Mouse (Mus musculus): ENCODE measurements around the gene Tspo2. TPM values are rescaled to one million over a fixed set of nuclear protein-coding genes. Genes with fewer than 3 reads are reported as not detected.

Tspo2 gene
- polyA plus RNA-seq, 1 experiment from 2014 or later = 1.9 TPM

GRCm38 (mm10) chr17:48430394-48430793, 20.9 kb downstream of the Tspo2 start:
- Histone ChIP-seq H3K9ac (ENCODE audit: low read depth, low read length) (no peak overlapping the region), H3K4me3 (ENCODE audit: low read length) (no peak overlapping the region), H3K36me3 (ENCODE audit: control insufficient read depth, insufficient read depth, low read length) (no peaks in the 10 kb centered on the region), H3K9me3 (ENCODE audit: control insufficient read depth, low read length) (no peaks in the 10 kb centered on the region), H3K27me3 (ENCODE audit: control insufficient read depth, insufficient read depth, low read length) (no peaks in the 10 kb centered on the region), H3K4me2 (replicated peaks; ENCODE audit: low read depth, low read length) (no peak overlapping the region), H3K27ac (ENCODE audit: low read depth, low read length) (peak overlapping the region; percentile 62; the same call in 1 of the 2 replicates), H3K4me1 (ENCODE audit: control insufficient read depth, insufficient read depth, low read length) (peaks cover 37% of the 10 kb centered on the region)
- ATAC-seq (ENCODE audit: low FRiP score, low TSS enrichment) = no peak
- WGBS = 19% methylated on average over 5 of the region's 5 CpGs

DNA sequence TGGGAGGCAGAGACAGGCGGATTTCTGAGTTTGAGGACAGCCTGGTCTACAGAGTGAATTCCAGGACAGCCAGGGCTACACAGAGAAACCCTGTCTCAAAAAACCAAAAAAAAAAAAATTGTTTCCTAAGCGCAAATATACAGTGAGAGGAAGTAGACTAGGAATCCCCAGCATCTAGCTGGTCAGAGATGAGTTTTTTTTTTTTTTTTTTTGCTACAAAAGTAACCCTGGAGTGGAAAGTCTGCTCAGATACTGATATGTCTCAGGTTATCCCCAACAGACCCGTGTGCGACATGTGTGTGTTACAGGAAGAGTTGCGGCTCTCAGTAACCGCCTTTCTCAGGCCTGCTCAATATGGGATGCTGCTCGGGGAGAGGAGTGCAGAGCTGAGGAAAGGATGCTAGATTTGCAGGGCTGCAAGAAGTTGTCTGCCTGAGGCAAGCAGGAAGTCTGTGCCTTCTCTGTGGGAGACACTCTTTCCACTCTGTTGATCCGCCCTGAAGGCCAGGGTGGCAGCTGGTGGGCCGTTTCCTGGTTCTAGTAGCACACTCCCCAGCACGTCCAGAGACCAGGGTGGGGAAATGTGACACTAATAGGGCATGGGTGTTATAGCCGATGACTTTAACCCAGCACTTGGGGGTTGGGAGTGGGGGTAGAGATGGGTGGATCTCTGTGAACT, 23.3 kb downstream of the Tspo2 start:
- peak; percentile 50; the same call in 1 of the 2 replicates for ATAC-seq (ENCODE audit: low FRiP score, low TSS enrichment)
- Histone ChIP-seq H3K36me3 (ENCODE audit: control insufficient read depth, insufficient read depth, low read length) (no peaks in the 10 kb centered on the region), H3K9me3 (ENCODE audit: control insufficient read depth, low read length) (no peaks in the 10 kb centered on the region), H3K4me2 (replicated peaks; ENCODE audit: low read depth, low read length) (no peak overlapping the region), H3K4me1 (ENCODE audit: control insufficient read depth, insufficient read depth, low read length) (peaks cover 37% of the 10 kb centered on the region), H3K4me3 (ENCODE audit: low read length) (no peak overlapping the region), H3K9ac (ENCODE audit: low read depth, low read length) (no peak overlapping the region), H3K27ac (ENCODE audit: low read depth, low read length) (peak overlapping the region; percentile 6), H3K27me3 (ENCODE audit: control insufficient read depth, insufficient read depth, low read length) (no peaks in the 10 kb centered on the region)
- WGBS = 39% methylated on average over 11 of the region's 11 CpGs

- peak; percentile 24; the same call in 1 of the 2 replicates for ATAC-seq (ENCODE audit: low FRiP score, low TSS enrichment)
- Histone ChIP-seq H3K36me3 (ENCODE audit: control insufficient read depth, insufficient read depth, low read length) (no peaks in the 10 kb centered on the region), H3K9ac (ENCODE audit: low read depth, low read length) (no peak overlapping the region), H3K4me2 (replicated peaks; ENCODE audit: low read depth, low read length) (no peak overlapping the region), H3K27ac (ENCODE audit: low read depth, low read length) (peak overlapping the region; percentile 53; the same call in 1 of the 2 replicates), H3K4me3 (ENCODE audit: low read length) (no peak overlapping the region), H3K9me3 (ENCODE audit: control insufficient read depth, low read length) (no peaks in the 10 kb centered on the region), H3K27me3 (ENCODE audit: control insufficient read depth, insufficient read depth, low read length) (no peaks in the 10 kb centered on the region), H3K4me1 (ENCODE audit: control insufficient read depth, insufficient read depth, low read length) (peaks cover 37% of the 10 kb centered on the region)
- WGBS = 46% methylated on average over 13 of the region's 13 CpGs
Observed at GRCm38 (mm10) chr17:48426991-48427750, 24.2 kb downstream of the Tspo2 start.

DNA sequence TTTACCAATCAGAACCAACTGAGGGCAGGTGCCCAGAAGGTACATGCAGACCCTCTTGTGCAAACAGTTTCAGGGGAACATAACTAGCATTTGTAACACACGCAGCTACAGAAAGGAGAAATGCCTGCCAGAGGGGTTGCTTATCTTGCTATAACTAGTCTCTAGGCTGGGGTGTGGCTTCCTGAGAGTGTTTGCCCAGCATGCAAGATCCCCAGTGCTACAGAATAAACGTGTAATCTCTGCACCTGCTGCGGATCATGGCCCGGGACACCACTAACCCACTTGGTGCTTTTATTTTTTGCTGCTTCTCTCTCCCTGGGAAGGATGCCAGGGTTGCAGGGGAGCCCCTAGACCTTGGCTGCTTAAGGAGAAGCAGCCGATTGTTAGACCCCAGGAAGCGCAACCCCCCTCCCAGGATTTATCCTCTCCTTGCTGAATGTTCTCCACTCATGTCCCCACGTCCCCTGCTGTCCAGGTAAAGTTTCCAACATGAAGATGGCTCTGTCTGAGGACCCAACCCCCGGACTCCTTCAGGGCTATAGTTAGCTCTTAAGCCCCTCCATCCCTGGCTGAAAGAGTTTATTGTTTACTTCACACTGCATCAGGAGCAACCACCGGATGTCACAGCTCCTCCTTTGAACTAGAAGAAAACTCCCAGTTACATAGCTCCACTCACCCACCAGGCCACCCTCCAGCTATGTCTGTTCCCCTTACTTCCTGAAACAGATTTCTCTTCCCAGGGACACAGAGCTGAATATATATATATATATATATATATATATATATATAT, 25.3 kb downstream of the Tspo2 start:
- no peaks in the 10 kb centered on the region for H3K27me3 ChIP-seq (ENCODE audit: control insufficient read depth, insufficient read depth, low read length)
- H3K4me3 ChIP-seq (ENCODE audit: low read length) = no peak overlapping the region
- 42% methylated on average over 9 of the region's 9 CpGs for WGBS
- no peak overlapping the region for H3K4me2 ChIP-seq (replicated peaks; ENCODE audit: low read depth, low read length)
- H3K9me3 ChIP-seq (ENCODE audit: control insufficient read depth, low read length) = no peaks in the 10 kb centered on the region
- H3K36me3 ChIP-seq (ENCODE audit: control insufficient read depth, insufficient read depth, low read length) = no peaks in the 10 kb centered on the region
- ATAC-seq (ENCODE audit: low FRiP score, low TSS enrichment) = no peak
- H3K4me1 ChIP-seq (ENCODE audit: control insufficient read depth, insufficient read depth, low read length) = peaks cover 31% of the 10 kb centered on the region
- H3K9ac ChIP-seq (ENCODE audit: low read depth, low read length) = no peak overlapping the region
- H3K27ac ChIP-seq (ENCODE audit: low read depth, low read length) = no peak overlapping the region

DNA sequence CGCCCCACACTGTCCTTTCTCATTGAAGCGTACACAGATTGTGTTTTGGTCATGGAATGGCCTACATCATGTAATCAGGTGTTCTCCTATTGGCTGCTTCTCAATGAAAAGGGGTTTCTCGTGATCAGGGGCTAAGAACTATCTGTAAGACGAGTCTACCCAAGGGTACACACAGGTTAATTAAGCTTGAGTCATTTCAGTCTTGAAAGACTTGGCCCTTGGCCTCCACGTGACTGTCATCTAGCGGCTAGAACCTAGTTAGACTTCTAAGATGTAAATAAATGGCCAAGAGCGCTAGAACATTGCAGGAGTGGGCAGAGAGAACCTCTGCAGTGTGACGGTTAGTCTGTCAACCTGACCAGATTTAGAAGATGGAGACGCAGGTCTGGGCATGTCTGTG, 27.1 kb downstream of the Tspo2 start:
- peaks cover 23% of the 10 kb centered on the region for H3K4me1 ChIP-seq (ENCODE audit: control insufficient read depth, insufficient read depth, low read length)
- H3K9me3 ChIP-seq (ENCODE audit: control insufficient read depth, low read length) = no peaks in the 10 kb centered on the region
- H3K27me3 ChIP-seq (ENCODE audit: control insufficient read depth, insufficient read depth, low read length) = no peaks in the 10 kb centered on the region
- H3K4me2 ChIP-seq (replicated peaks; ENCODE audit: low read depth, low read length) = no peak overlapping the region
- no peak overlapping the region for H3K9ac ChIP-seq (ENCODE audit: low read depth, low read length)
- H3K4me3 ChIP-seq (ENCODE audit: low read length) = no peak overlapping the region
- no peak for ATAC-seq (ENCODE audit: low FRiP score, low TSS enrichment)
- H3K27ac ChIP-seq (ENCODE audit: low read depth, low read length) = no peak overlapping the region
- 79% methylated on average over 9 of the region's 9 CpGs for WGBS
- no peaks in the 10 kb centered on the region for H3K36me3 ChIP-seq (ENCODE audit: control insufficient read depth, insufficient read depth, low read length)

DNA sequence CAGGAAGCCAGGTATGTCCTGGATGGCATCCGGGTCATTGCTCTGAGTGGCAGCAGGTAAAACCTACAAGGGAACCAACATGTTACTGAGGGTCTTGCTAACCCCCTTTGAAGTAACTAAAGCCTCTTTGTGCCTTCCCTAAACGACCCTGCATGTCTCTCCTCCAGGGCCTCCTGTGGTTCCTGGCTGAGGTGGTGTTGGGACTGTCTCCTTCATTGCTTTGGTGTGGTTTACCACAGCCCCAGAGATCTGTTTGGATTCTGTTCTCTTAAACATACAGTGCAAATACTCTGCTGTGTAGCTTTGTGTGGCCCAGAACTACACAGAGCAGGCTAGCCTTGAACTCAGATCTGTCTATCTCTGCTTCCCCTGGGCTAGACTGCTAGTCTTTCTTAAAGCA, 31.8 kb downstream of the Tspo2 start:
- Histone ChIP-seq H3K9me3 (ENCODE audit: control insufficient read depth, low read length) (no peaks in the 10 kb centered on the region), H3K27me3 (ENCODE audit: control insufficient read depth, insufficient read depth, low read length) (no peaks in the 10 kb centered on the region), H3K4me3 (ENCODE audit: low read length) (no peak overlapping the region), H3K36me3 (ENCODE audit: control insufficient read depth, insufficient read depth, low read length) (peaks cover 19% of the 10 kb centered on the region), H3K4me2 (replicated peaks; ENCODE audit: low read depth, low read length) (no peak overlapping the region), H3K27ac (ENCODE audit: low read depth, low read length) (no peak overlapping the region), H3K9ac (ENCODE audit: low read depth, low read length) (no peak overlapping the region), H3K4me1 (ENCODE audit: control insufficient read depth, insufficient read depth, low read length) (peaks cover 13% of the 10 kb centered on the region; the same call in 1 of the 2 replicates)
- 63% methylated on average over 2 of the region's 2 CpGs for WGBS
- ATAC-seq (ENCODE audit: low FRiP score, low TSS enrichment) = no peak

- H3K9me3 ChIP-seq (ENCODE audit: control insufficient read depth, low read length) = no peaks in the 10 kb centered on the region
- H3K36me3 ChIP-seq (ENCODE audit: control insufficient read depth, insufficient read depth, low read length) = peaks cover 24% of the 10 kb centered on the region
- H3K9ac ChIP-seq (ENCODE audit: low read depth, low read length) = no peak overlapping the region
- H3K4me1 ChIP-seq (ENCODE audit: control insufficient read depth, insufficient read depth, low read length) = peaks cover 13% of the 10 kb centered on the region; the same call in 1 of the 2 replicates
- 90% methylated on average over 1 of the region's 1 CpGs for WGBS
- H3K27ac ChIP-seq (ENCODE audit: low read depth, low read length) = no peak overlapping the region
- no peaks in the 10 kb centered on the region for H3K27me3 ChIP-seq (ENCODE audit: control insufficient read depth, insufficient read depth, low read length)
- ATAC-seq (ENCODE audit: low FRiP score, low TSS enrichment) = no peak
- no peak overlapping the region for H3K4me2 ChIP-seq (replicated peaks; ENCODE audit: low read depth, low read length)
- H3K4me3 ChIP-seq (ENCODE audit: low read length) = no peak overlapping the region
Observed at GRCm38 (mm10) chr17:48418781-48419180, 32.5 kb downstream of the Tspo2 start.

GRCm38 (mm10) chr17:48418174-48418573, 33.1 kb downstream of the Tspo2 start:
- no peaks in the 10 kb centered on the region for H3K27me3 ChIP-seq (ENCODE audit: control insufficient read depth, insufficient read depth, low read length)
- H3K36me3 ChIP-seq (ENCODE audit: control insufficient read depth, insufficient read depth, low read length) = peaks cover 24% of the 10 kb centered on the region
- WGBS = 28% methylated on average over 7 of the region's 7 CpGs
- H3K9ac ChIP-seq (ENCODE audit: low read depth, low read length) = no peak overlapping the region
- H3K4me3 ChIP-seq (ENCODE audit: low read length) = no peak overlapping the region
- H3K9me3 ChIP-seq (ENCODE audit: control insufficient read depth, low read length) = no peaks in the 10 kb centered on the region
- no peak; the same call in 1 of the 2 replicates for ATAC-seq (ENCODE audit: low FRiP score, low TSS enrichment)
- H3K4me1 ChIP-seq (ENCODE audit: control insufficient read depth, insufficient read depth, low read length) = peaks cover 13% of the 10 kb centered on the region; the same call in 1 of the 2 replicates
- H3K4me2 ChIP-seq (replicated peaks; ENCODE audit: low read depth, low read length) = no peak overlapping the region
- 0 out of 2 replicates have a peak overlapping the region, but pooled peaks have one; percentile 8 for H3K27ac ChIP-seq (ENCODE audit: low read depth, low read length)

All from kidney, embryonic 14.5 days (tissue).